Mouse (Mus musculus) hindbrain, postnatal 0 days (tissue): ENCODE measurements at regions not wholly inside any gene's neighbourhood (a gene's known extent, or its start where the extent isn't known, plus 50 kb on each side); places are given as distances from the start of the nearest gene placed in this dataset.

Source experiments
- ATAC-seq: fragments of 200-750 bp; cut with Nextera tagmentation; 2 replicates; pipeline ENCODE4 v1.8.0; 2017; ENCODE audit warnings: mild to moderate bottlenecking, moderate TSS enrichment, moderate library complexity
- DNase-seq: peaks from one replicate; pipeline ENCODE4 v3.0.0-alpha.2; 2015; ENCODE audit warnings: low spot score
- H3K27ac ChIP-seq: fragments of 300-500 bp; sonication (generic); 2 replicates; pipeline ENCODE4 v1.5.1; 2014; ENCODE audit warnings: mild to moderate bottlenecking
- H3K27me3 ChIP-seq: fragments of 300-500 bp; sonication (generic); 2 replicates; pipeline ENCODE4 v1.6.1; 2014; ENCODE audit warnings: low read length, mixed read lengths; ENCODE audit not compliant: insufficient read depth
- H3K36me3 ChIP-seq: fragments of 300-500 bp; sonication (generic); 2 replicates; pipeline ENCODE4 v1.6.1; 2014; ENCODE audit warnings: low read length, mixed read lengths; ENCODE audit not compliant: insufficient read depth
- H3K4me1 ChIP-seq: fragments of 300-500 bp; sonication (generic); 2 replicates; pipeline ENCODE4 v1.6.1; 2014; ENCODE audit warnings: antibody characterized with exemption, low read length, mixed read lengths; ENCODE audit not compliant: insufficient read depth
- H3K4me2 ChIP-seq: fragments of 300-500 bp; sonication (generic); 2 replicates; pipeline ENCODE4 v1.6.1; 2014; ENCODE audit warnings: low read depth, mild to moderate bottlenecking, low read length, moderate library complexity, mixed read lengths
- H3K4me3 ChIP-seq: fragments of 300-500 bp; sonication (generic); 2 replicates; pipeline ENCODE4 v1.5.1; 2014; ENCODE audit warnings: low read length
- H3K9ac ChIP-seq: fragments of 300-500 bp; sonication (generic); replicated peaks from 2 replicates; pipeline ENCODE4 v1.6.1; 2014; ENCODE audit warnings: mild to moderate bottlenecking, low read length, moderate library complexity, mixed read lengths
- H3K9me3 ChIP-seq: fragments of 300-500 bp; sonication (generic); 2 replicates; pipeline ENCODE4 v1.6.1; 2016; ENCODE audit warnings: low read length, mixed read lengths
- CTCF ChIP-seq: IDR thresholded peaks from 2 replicates; pipeline ENCODE4 v1.5.1; 2016; ENCODE audit warnings: antibody characterized with exemption, control low read depth, low read depth
- WGBS: fragments of 180-500 bp; shearing (Covaris S2); extraction: QIAGEN DNeasy Blood & Tissue Kit; methylation state at CpG from one replicate; pipeline ENCODE4 v1.1.7; 2014; 5-methylcytosine and 5-hydroxymethylcytosine counted together

DNA sequence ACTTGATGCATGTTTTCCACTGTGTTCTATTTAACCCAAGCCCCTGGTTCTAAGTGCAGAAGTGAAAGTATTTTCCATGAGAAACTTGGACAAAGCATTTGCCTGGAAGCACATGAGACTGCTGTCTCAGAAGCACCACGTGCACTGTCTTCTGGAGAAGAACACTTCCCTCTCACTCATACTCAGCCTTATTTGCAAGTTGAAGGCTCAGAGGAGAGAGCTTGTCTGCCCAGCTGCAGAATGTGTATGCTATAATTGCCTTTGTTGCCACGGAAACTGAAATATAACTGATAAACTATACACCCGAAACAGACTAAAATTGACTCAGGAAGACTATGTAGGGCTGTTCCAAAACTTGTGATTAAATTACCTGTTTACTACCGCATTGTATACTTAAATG lies 3230.3 kb downstream of the 9330182O14Rik start:
- TF ChIP-seq CTCF, result no peak
- Histone ChIP-seq H3K36me3 (no peaks in the 10 kb centered on the region), H3K27me3 (no peaks in the 10 kb centered on the region), H3K9ac (no peak overlapping the region), H3K4me1 (no peaks in the 10 kb centered on the region), H3K4me3 (no peak overlapping the region), H3K27ac (no peak overlapping the region), H3K9me3 (no peaks in the 10 kb centered on the region), H3K4me2 (no peak overlapping the region)
- 66% methylated on average over 4 of the region's 4 CpGs for WGBS
- peak; percentile 4 for DNase-seq
- 0 out of 2 replicates have a peak, but pooled peaks have one; percentile 29 for ATAC-seq

DNA sequence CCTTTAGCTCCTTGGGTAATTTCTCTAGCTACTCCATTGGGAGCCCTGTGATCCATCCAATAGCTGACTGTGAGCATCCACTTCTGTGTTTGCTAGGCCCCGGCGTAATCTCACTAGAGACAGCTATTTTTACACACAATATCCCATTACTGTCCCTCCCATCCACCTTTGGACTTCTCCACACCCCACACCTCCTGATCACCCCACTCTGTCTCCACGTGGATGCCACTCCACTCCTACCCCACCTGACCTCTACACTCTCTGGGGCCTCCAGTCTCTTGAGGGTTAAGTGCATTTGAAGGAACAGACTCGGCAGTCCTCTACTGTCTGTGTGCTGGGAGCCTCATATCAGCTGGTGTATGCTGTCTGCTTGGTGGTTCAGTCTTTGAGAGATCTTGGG lies 3238.9 kb downstream of the 9330182O14Rik start:
- WGBS, result 84% methylated on average over 4 of the region's 4 CpGs

GRCm38 (mm10) chr15:43382405-43382804 lies 3248.2 kb downstream of the 9330182O14Rik start:
- TF ChIP-seq CTCF, result no peak
- Histone ChIP-seq H3K9me3 (no peaks in the 10 kb centered on the region), H3K4me2 (no peak overlapping the region), H3K27ac (no peak overlapping the region), H3K4me3 (no peak overlapping the region), H3K36me3 (no peaks in the 10 kb centered on the region), H3K27me3 (no peaks in the 10 kb centered on the region), H3K9ac (no peak overlapping the region), H3K4me1 (no peaks in the 10 kb centered on the region)
- WGBS, result 86% methylated on average over 1 of the region's 1 CpGs
- DNase-seq (no peak), ATAC-seq (no peak)

More for the DNA sequence above, 3238.9 kb downstream of the 9330182O14Rik start:
- ATAC-seq (no peak), DNase-seq (no peak)
- no peak overlapping the region for H3K4me2 ChIP-seq
- TF ChIP-seq CTCF, result no peak
- H3K36me3 ChIP-seq, result no peaks in the 10 kb centered on the region
- no peaks in the 10 kb centered on the region for H3K27me3 ChIP-seq
- no peaks in the 10 kb centered on the region for H3K4me1 ChIP-seq
- H3K27ac ChIP-seq, result no peak overlapping the region
- no peak overlapping the region for H3K9ac ChIP-seq
- no peak overlapping the region for H3K4me3 ChIP-seq
- no peaks in the 10 kb centered on the region for H3K9me3 ChIP-seq

GRCm38 (mm10) chr15:43399821-43400220 lies 3265.7 kb downstream of the 9330182O14Rik start:
- no peak for TF ChIP-seq CTCF
- Histone ChIP-seq H3K9me3 (no peaks in the 10 kb centered on the region), H3K27me3 (no peaks in the 10 kb centered on the region), H3K9ac (no peak overlapping the region), H3K27ac (no peak overlapping the region), H3K4me3 (no peak overlapping the region), H3K4me2 (no peak overlapping the region), H3K4me1 (no peaks in the 10 kb centered on the region), H3K36me3 (no peaks in the 10 kb centered on the region)
- 70% methylated on average over 1 of the region's 1 CpGs for WGBS
- DNase-seq (no peak), ATAC-seq (no peak)

DNA sequence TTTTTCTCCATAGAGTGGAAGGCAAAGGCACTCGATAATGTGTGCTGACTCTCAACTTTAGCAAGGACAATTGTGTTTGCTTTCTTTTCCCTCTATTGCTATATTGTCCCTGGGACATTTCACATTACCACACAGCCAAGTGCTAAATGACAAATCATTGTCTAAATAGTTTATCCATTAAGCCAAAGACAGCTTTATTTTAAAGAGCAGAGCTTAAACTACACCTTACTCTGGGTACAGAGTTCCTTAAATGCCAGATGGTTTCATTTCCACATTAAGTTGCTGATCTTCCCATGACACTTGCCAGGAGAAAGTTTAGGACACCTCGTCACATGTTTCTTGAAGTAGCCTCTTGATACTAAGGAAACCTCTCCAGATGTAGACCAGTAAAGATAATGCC lies 3269.4 kb downstream of the 9330182O14Rik start:
- Histone ChIP-seq H3K27ac (no peak overlapping the region), H3K27me3 (no peaks in the 10 kb centered on the region), H3K4me1 (no peaks in the 10 kb centered on the region), H3K9me3 (no peaks in the 10 kb centered on the region), H3K4me3 (no peak overlapping the region), H3K36me3 (no peaks in the 10 kb centered on the region), H3K9ac (no peak overlapping the region), H3K4me2 (no peak overlapping the region)
- WGBS, result 82% methylated on average over 2 of the region's 2 CpGs
- DNase-seq (no peak), ATAC-seq (no peak)
- TF ChIP-seq CTCF, result no peak
